Mouse (Mus musculus) right cerebral cortex, adult 2 months (tissue): ENCODE data around the gene Cnfn.

ENCODE experiments used
- DNase-seq, 2 experiments: peaks; one replicate each; pipeline ENCODE4 v3.0.0; 2021 to 2022; ENCODE audit warnings: low spot score in 2 of 2

Gene Cnfn

DNA sequence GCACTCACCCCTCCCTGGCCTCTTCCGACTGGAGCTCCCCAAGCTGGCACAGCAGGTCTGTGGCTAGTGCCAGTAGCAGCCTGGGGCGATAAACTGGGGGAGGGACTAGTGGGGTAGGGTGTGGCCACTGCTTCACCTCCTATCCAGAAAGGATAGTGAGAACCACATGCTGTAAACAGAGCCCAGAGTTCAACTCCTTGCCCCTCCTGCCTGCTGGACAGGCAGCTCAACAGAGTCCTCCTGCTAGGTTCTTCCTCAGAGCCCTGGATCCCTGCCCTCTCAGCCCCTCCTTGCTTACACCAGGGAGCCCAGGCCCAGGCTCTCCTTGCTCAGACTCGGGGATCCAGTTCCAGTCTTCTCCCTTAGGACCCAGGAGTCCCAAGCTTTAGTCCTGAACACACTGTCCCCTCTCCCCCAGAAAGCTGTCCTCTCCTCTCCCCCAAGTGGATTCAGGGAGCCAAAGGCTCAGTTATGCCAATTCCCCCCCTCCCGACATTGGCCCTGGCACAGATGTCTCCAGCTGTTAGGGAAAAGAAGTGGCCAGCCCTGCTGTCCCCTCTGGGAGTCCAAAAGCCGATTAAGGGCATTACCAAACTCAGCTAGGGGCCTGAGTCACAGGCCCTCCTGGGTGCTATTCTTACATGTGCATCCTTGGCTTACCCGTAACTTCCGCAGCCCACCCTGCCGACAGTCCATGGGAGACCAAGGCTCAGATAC, 20.7 kb upstream of the Cnfn start:
- no peak for DNase-seq

DNA sequence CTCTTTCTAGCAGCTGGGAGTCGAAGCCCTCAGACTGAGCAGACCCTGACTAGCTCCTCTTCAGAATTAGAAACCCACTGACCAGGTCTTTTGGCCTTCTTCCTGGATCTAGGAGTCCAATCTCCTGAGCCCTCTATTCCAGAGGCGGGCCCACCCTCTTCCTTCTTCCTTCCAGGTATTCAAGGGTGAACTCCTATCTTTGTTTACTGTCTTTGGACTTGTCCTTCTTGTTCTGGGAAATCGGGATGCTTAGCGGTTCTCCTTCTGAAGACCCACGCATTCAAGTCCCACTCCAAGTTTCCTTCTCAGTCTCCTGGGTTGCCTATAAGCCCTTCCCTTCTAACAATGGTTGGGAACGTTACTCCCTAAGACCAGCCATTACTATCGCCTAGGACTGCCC, 19.4 kb upstream of the Cnfn start:
- DNase-seq = no peak

DNA sequence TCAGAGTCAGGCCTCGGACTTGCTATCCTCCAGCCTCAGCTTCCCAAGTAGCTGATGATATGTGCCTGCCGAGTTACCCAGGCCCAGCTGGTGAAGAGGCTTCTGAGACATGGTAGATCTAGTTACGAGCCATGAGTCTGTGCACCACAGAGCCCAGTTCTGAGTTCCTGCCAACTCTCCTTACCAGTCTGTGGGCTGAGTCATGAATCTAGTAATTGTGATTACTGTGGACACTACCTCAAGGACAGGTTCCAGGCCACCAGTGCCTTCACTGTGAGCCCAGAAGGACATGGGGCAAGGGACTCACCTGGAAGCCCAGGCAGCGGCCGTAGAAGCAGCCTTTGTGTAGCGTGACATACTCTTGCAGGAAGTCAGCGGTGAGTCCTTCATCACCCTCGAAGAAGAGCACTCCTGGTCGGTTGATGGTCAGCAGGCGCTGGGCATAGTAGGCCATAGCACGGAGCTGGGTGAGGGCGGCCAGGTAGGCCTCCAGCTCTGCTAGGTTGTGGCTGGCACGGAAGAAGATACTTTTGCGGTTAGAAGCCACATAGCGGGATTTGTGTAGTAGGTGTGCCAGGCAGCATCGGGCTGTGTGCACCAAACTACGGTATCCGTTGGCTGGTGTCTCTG, 18.4 kb upstream of the Cnfn start:
- DNase-seq = no peak

DNA sequence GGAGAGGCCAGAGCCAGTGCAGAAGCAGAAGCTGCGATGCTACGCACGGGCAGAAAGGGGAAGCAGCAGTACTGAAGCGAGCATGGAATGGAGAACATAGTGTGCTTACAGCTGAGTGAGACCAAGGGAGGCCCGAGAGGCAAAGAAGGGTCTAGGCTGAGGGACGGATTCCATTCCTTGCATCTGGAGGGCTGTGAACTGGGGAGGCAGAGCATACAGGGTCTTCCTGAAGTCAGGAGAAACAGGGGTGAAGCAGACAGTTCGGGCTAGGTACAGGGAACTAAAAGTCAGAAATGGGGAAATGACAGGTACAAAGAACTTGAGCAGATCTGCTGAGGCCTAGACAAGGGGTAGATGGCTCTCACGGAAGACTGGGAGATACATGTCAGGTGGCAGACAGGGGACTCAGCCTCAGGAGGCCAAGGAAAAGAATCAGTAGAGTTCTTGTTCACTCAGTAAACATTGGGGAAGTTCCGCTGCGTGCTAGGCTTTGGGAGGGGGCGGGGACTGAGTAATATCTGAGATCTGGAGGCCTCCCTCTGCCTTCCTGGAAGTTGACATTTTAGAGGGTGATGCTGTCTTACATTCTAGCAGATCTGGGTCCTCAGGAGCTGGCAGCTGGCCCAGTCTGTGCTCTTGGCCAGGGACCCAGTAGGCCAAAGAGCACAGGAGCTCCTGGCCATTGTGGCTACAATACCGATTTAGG, 16.5 kb upstream of the Cnfn start:
- no peak for DNase-seq

DNA sequence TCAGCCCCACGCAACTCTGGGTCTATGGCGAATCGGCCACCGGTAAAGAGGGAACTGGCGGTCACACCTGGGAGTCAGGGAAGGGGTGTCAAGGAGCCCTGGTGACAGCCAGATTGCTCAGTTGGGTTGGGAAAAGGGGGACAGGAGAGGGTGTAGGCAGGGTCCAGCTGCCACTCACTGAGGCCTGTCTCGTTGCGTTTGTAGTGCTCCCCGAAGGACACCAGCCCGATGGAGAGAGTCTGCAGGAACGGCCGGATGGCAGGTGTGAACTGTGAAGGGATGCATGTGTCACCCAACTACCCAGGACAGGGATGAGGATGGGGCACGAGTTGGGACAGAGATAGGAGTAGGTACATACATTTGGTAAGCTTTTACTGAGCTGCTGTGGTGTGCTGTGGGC, 15.7 kb upstream of the Cnfn start:
- no peak for DNase-seq

DNA sequence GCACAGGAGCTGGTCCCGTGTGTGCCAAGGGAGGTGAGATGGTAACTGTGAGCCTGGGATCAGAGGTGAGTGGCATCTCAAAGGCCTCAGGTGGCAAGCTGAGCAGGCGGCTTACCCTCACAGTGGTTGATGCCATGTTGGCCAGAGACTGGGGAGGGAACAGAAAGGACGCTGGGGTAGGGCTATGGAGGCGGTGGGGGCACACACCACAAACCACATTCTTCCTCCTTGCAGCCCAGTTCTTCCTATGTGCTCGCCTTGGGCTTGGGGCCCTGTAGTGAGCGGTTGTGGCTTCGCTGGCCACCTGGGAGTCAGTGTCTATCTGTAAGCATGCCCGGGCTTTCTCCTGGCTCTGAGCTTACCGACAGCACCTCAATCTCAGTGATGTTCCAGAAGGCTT, 15.3 kb upstream of the Cnfn start:
- no peak for DNase-seq

DNA sequence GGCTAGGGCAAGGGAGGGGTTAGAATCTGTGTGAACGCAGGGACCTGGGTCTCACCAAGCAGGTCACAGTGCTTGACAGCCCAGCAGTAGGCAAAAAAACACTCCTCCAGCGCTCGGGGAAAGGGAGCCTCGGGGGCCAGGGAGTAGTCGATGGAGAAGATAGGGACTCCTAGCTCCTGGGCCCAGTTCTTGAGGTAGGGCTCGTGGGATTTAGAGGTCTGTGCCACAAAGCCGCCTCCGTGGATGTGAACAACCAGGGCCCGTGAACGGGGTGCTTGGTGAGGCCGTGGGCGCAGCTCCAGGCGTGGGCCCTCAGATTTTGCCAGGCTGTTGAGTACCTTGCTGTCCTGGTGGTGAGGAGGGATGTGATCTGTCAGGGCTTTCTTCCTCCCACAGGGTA, 14.8 kb upstream of the Cnfn start:
- DNase-seq = no peak

DNA sequence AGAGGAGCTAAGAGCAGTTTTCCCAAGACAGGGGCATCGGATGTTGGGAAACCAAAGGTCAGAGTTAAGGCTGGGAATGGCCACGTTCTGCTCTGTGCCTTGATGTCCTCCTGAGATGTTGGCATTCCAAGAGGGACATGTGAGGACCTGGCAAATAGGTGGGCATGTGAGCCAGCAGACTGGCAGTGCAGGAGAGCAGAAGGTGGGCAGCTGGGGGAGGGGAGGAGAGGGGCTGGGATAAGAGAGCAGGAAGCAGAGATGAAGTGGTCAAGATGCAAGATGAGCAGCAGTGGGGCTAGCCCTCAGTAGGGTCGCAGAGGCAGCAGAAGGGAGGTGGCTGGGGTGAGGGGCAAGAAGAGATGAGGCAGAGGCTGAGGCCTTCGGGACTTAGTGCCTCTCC, 14.4 kb upstream of the Cnfn start:
- no peak for DNase-seq

DNA sequence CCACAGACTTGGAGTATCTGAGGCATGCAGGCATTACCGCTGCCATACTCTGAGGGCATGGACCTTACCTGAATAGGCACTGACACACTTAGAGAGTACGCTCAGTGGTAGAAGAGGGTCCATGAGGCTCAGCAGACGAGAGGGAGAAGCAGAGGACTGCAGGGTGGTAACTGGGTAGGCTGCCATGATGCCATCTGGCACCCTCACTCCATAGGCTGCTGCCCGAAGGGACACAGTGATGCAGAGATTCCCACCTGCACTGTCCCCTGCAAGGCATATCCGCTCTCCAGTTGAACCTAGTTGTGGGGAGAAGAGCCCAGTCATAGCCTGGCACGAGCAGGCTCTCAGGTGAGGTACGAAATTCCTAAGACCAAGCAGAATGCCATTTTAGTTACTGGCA, 13.9 kb upstream of the Cnfn start:
- DNase-seq = no peak

DNA sequence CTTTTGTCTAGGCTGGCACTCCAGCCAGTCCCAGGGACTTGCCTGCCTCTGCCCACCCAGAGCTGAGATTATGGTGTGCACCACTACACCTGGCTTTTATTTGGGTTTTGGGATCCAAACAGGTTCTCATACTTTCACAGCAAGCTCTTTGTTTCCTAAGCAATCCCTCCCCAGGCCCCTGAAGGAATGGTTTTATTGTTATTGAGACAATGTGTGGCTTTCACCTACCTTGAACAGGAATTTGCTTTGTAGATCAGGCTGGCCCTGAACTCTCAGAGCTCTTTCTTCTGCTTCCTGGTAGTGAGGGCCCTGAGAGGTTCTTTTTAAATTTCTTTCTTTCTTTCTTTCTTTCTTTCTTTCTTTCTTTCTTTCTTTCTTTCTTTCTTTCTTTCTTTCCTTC, 13.0 kb upstream of the Cnfn start:
- DNase-seq = no peak

DNA sequence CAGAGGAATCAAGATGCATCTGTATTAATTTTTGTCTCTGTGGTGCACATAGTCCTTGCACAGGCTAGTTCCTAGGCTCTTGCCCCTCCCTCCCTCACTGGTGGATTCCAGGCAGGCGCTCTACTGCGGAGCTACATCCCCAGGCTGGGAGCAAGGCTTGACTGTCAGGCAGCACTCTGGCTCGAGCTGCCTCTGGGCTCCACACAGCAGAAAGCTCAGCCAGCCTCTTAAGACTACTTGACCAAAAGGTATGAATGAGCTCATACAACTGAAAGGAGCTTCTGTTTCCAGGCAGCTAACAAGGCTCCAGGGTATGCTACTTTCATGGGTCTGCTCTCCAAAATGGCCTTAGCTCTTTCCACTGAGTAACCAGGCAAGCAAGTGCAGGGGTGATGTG, 11.8 kb upstream of the Cnfn start:
- DNase-seq = no peak

DNA sequence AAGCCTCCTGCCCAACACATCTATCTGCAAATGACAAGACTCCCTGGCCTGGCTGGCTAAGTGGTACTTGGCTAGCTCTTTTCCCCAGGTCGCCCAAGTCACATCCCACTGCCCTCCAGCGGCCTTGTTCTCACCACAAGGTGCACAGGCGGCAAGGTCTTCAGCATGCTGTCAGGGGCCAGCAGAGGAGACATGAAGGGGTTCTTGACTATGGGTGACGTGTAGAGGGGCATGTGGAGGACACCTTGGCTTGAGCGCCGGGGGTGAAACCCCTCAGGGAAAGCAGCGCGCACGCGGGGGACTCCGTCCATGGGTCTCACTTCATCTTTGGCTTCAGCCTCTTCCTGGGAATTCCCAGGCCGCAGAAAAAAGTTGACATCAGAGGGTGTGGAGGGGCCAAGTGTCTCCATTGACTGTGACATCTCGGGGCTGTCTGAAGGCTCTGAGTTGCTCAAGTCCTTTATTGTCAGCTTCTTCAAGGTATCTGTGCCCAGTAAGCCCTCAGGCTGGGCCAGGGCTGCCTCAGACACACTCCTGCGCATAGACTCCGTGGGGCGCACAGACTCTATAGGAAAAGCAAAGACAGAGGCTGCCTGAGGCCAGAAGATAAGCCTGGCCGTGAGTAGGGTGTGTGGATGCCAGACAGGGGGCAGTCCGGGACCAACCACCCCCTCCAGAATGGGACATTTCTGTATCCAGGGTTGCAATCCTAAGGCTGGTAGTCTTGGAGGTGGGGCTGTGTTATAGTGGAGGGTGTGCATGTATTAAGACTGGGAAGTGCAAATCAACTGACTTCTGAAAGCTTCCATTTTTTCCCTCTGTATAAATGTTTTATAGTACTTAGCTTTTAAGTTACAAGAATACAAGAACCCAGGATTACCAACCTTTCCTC, 11.1 kb upstream of the Cnfn start:
- no peak for DNase-seq

DNA sequence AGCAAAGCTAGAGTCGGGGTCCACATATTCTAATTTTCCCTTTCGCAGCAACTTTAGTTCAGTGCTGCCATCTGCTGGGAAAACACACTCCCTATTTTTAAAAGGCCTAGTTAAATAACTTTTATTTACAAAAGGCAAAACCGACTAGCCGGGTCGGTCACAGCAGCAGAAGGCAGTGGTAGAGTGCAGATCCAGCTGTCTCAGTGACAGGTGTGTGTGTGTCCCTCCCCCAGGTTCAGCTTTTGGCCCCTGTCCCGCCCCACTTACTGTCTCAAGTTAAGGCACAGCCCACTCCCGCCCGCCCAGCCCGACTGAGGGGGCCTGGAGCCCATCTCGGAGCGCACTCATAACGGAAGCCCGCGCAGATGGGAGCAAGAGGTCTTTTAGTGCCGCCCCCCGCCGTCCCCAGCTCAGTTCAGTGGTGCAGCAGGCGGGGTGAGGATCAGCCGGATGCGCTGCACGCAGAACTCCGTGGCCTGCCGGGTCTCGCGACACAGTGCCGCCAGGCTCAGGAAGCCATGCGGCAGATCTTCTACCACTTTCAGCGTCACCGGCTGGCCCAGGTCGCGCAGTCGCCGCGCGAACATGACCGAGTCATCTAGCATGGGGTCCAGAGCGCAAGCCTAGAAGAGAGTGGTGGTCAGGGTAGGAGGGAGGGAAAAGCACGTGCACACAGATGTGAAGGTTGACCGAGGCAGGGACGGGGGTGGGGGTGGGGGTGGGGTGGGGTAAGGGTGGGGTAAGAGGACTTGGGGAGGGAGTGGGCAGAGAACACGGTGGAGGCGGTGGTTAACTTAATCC, 10.2 kb upstream of the Cnfn start:
- DNase-seq = peak; percentile 54 to 57

DNA sequence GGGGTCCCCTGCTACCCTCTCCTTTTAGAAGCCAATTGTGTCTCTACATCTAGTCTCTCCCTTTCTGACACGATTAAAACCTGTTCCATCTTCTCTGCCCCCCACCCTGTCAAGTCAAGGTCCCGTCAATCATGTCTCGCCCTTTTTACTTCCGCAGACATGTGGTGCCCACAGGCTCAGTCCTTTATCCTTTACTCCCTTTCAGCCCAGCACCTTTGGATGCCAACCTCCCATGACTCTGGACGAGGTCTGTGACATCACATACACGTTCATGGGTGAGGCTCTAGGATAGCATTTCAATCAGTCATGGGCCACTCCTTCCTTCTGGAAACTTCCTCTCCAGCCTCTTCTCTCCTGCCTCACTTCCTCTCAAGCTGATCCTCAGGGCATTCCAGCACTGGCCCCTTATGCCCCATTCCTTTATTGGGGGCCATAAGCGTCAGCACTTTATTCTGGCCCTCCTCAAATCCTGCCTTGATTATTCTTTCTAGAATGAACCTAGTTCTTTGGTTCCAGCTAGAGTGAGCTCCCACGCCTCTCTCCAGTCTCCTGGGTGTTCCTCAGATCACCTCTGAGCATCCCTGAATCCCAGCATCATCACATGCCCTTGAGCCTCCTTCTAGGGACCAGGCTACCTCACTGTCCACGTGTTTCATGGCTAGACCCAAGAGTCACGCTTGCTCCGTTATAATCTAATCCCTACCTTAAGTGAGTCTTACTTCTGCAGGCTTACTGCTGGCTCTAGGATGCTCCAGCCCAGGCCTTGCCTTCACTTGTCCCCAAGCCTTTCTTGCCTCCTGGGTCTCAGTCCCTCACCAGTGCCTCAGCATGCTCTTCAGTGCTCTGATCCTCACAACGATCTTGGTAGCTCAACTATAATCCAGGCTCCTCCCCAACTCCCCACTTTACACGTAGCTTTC, 8.9 kb upstream of the Cnfn start:
- no peak for DNase-seq

DNA sequence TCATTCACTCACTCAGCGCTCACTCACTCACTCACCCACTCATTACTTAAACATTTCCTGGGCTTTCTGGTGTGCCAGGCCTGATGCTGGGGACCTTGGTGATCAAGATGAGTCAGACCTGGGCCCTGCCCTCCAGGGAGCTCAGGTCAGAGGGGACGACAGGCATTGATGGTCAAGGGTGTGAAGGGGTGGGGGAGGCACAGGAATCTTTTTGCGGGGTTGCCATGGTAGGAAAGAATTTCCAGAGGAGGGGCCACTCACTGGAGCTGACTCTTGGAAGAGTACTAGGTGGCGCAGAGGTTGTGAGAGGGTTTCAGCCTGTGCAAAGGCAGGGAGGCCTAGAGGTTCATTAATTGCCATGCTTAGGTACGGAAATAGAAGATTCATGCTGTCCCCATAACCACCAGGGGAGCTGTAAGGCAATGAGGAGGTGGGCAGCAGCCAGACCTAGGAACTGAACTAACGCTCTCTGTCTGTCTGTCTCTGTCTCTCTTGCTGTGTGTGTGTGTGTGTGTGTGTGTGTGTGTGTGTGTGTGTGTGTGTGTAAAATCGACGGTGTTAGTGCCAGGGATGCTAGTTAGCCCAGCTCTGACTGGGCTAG, 7.7 kb upstream of the Cnfn start:
- DNase-seq = no peak

DNA sequence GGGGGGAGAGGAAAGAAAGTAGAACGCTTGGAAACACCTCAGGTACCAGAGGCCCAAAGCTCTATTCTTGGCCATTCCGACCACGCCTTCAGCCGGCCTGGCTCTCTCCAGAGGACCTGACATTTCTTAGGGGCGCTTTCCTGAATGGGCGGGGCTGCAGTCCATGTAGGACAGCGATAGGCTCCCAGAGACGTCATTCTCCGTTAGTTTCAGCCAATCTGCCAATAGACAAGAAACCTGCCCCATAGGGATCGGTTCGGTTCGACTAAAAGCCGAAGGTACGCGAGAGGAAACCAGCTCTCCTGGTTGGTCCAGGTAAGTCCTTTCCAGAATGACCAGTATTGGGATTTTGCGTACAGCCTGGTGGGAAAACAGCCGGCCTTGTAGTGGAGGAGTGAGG, 7.0 kb upstream of the Cnfn start:
- DNase-seq = peak; percentile 96 to 97

DNA sequence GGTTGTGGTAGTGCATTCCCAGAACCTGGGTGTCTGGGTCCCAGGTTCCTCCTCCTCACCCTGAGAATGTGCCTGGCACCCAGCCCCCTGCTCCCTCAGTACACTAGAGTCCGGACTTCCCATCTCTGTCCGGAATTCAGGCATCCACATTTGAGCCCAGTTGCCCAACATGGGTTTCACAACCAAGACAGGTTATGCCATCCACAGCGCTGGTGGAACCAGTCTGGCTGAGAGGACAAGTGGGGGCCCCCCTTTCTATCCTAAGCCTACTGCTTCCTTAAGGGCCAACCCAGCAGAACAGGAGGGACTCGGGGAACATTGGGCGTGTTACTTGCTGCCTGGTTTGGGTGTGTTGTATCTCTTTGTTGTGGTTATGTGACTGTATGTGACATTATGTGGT, 2.9 kb upstream of the Cnfn start:
- DNase-seq = no peak

DNA sequence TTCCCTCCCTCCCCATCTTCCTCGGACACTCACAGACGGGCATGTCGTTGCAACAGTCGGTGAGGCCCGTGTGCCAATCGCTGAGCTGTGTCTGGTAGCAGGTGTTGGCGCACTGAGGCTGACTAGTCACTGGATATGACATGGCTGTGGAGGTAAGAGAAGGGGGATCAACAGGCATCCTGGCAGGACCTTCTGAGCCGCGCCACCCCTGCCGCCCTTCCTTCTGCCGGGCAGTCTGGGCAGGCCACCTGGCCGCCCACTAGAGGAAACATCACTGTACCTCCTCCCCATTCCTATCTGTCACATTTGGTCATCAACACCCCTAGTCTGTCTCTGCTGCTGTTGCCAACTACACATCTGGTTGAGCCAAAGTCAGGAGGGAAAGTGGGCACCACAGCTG, 1.2 kb downstream of the Cnfn start:
- no peak for DNase-seq

DNA sequence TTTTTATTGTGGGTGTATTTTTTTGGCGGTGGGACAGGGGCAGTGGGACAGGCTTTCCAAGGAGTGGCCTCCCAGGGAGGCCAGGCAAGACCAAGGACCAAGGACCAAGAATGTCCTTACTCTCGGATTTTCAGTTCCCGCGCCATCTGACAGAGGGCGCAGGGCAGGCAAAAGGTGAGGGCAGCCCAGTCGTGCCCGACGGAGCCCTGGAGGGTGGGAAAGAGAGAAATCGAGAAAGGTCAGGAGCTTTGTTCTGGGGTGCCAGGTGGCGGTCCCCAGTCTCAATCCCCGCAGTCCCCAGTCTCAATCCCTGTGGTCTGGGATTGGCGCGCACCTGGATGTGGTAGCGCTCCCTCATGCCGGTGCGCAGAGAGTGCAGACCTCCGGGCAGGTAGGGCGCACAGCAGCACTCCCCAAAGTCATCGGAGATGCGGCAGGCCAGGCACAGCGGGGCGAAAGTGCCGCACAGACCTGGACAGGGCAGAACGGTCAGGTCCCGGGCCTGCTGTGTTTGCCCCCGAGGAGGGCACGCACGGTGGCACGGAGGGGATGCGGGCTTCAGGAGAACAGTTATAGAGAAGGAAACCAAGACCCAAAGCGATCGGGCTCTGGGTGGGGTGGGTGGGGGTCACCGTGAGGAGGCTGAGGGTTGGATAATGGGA, 1.8 kb downstream of the Cnfn start:
- DNase-seq = no peak
